Mouse (Mus musculus) CH12.LX (cell line): ENCODE data around the gene Cdk14. TPM values are rescaled to one million over a fixed set of nuclear protein-coding genes. Genes with fewer than 3 reads are reported as not detected.

Experiments
- DNase-seq: peaks from one replicate; pipeline ENCODE4 v3.0.0-alpha.2; 2013; ENCODE audit errors: extremely low read depth
- H3K27ac ChIP-seq: 2 replicates; pipeline ENCODE4 v1.5.1; 2012; ENCODE audit warnings: low read depth, mild to moderate bottlenecking, control low read depth, moderate library complexity; ENCODE audit not compliant: insufficient read depth
- H3K27me3 ChIP-seq: replicated peaks from 2 replicates; pipeline ENCODE3; 2012; ENCODE audit warnings: inconsistent platforms
- H3K36me3 ChIP-seq, 2 experiments: replicated peaks in 1 of 2; 2 replicates each; pipeline versions ENCODE3 to v1.6.1; 2012; ENCODE audit warnings: inconsistent platforms in 1 of 2, low read length in 1 of 2, mild to moderate bottlenecking in 1 of 2, mixed read lengths in 1 of 2, moderate library complexity in 1 of 2; ENCODE audit not compliant: control insufficient read depth in 1 of 2, insufficient read depth in 1 of 2
- H3K4me1 ChIP-seq, 2 experiments: 2 replicates each; pipeline ENCODE4 v1.6.1; 2012; ENCODE audit warnings: inconsistent platforms in 1 of 2, moderate library complexity in 1 of 2; ENCODE audit not compliant: insufficient read depth in 2 of 2, control insufficient read depth in 1 of 2
- H3K4me2 ChIP-seq: 2 replicates; pipeline ENCODE4 v1.6.1; 2012; ENCODE audit warnings: low read depth, mild to moderate bottlenecking, control low read depth; ENCODE audit not compliant: poor library complexity, insufficient read depth, severe bottlenecking
- H3K4me3 ChIP-seq, 3 experiments: fragments of 150-350 bp in 1 of 3; sonication (generic) in 1 of 3; replicated peaks in 1 of 3; 2 replicates each; pipeline versions ENCODE3 to v1.5.1; 2011 to 2012; ENCODE audit warnings: low read depth in 2 of 3, low read length in 2 of 3, mild to moderate bottlenecking in 2 of 3, moderate library complexity in 2 of 3, control low read depth in 1 of 3, improper control_type of control experiment in 1 of 3, inconsistent platforms in 1 of 3, mixed read lengths in 1 of 3; ENCODE audit not compliant: poor library complexity in 1 of 3
- H3K79me2 ChIP-seq: replicated peaks from 2 replicates; pipeline ENCODE4 v1.6.1; 2012; ENCODE audit warnings: mild to moderate bottlenecking, moderate library complexity; ENCODE audit not compliant: control insufficient read depth, poor library complexity, insufficient read depth, severe bottlenecking; ENCODE audit errors: extremely low read depth
- H3K9ac ChIP-seq: 2 replicates; pipeline ENCODE4 v1.6.1; 2012; ENCODE audit warnings: low read depth, mild to moderate bottlenecking, control low read depth, moderate library complexity; ENCODE audit not compliant: insufficient read depth
- H3K9me3 ChIP-seq: replicated peaks from 2 replicates; pipeline ENCODE3; 2012; ENCODE audit warnings: low read length, inconsistent platforms, mixed read lengths
- BHLHE40 ChIP-seq: IDR thresholded peaks from 2 replicates; pipeline ENCODE4 v1.6.1; 2011; ENCODE audit warnings: mild to moderate bottlenecking, low read depth, low read length, improper control_type of control experiment
- CHD1 ChIP-seq: IDR thresholded peaks from 2 replicates; pipeline ENCODE4 v1.6.1; 2012; ENCODE audit warnings: low read depth, low read length, improper control_type of control experiment, inconsistent platforms
- CHD2 ChIP-seq: IDR thresholded peaks from 2 replicates; pipeline ENCODE4 v1.6.1; 2011; ENCODE audit warnings: low read length, improper control_type of control experiment
- CTCF ChIP-seq, 2 experiments: IDR thresholded peaks in 1 of 2; conservative IDR thresholded peaks in 1 of 2; 2 replicates each; pipeline ENCODE4 v1.5.1; 2011 to 2012; ENCODE audit warnings: low read depth in 2 of 2, low read length in 2 of 2, improper control_type of control experiment in 1 of 2, inconsistent platforms in 1 of 2, mild to moderate bottlenecking in 1 of 2, moderate library complexity in 1 of 2
- E2F4 ChIP-seq: IDR thresholded peaks from 2 replicates; pipeline ENCODE4 v1.6.1; 2011; ENCODE audit warnings: low read depth, low read length, improper control_type of control experiment; ENCODE audit not compliant: insufficient replicate concordance
- ELF1 ChIP-seq: IDR thresholded peaks from 2 replicates; pipeline ENCODE4 v1.6.1; 2014; ENCODE audit warnings: low read depth, mild to moderate bottlenecking, inconsistent platforms, low read length, improper control_type of control experiment
- JUN ChIP-seq: IDR thresholded peaks from 2 replicates; pipeline ENCODE4 v1.6.1; 2011; ENCODE audit warnings: low read depth, mild to moderate bottlenecking, low read length, improper control_type of control experiment, moderate library complexity; ENCODE audit not compliant: insufficient read depth
- JUND ChIP-seq: conservative IDR thresholded peaks from 2 replicates; pipeline ENCODE4 v1.6.1; 2011; ENCODE audit warnings: low read depth, low read length, improper control_type of control experiment
- KAT2A ChIP-seq: IDR thresholded peaks from 2 replicates; pipeline ENCODE4 v1.6.1; 2012; ENCODE audit warnings: low read length, improper control_type of control experiment, inconsistent platforms; ENCODE audit not compliant: insufficient replicate concordance
- MAFK ChIP-seq: IDR thresholded peaks from 2 replicates; pipeline ENCODE4 v1.6.1; 2011; ENCODE audit warnings: low read length, improper control_type of control experiment; ENCODE audit not compliant: insufficient replicate concordance
- MAX ChIP-seq: IDR thresholded peaks from 2 replicates; pipeline ENCODE4 v1.6.1; 2011; ENCODE audit warnings: low read length, improper control_type of control experiment
- MAZ ChIP-seq: IDR thresholded peaks from 2 replicates; pipeline ENCODE4 v1.6.1; 2012; ENCODE audit warnings: low read depth, mild to moderate bottlenecking, inconsistent platforms, low read length, improper control_type of control experiment, moderate library complexity
- MXI1 ChIP-seq: IDR thresholded peaks from 2 replicates; pipeline ENCODE4 v1.6.1; 2011; ENCODE audit warnings: mild to moderate bottlenecking, low read depth, low read length, improper control_type of control experiment
- MYC ChIP-seq: IDR thresholded peaks from 2 replicates; pipeline ENCODE4 v1.6.1; 2011; ENCODE audit warnings: low read depth, mild to moderate bottlenecking, improper control_type of control experiment, low read length
- POLR2A ChIP-seq: IDR thresholded peaks from 2 replicates; pipeline ENCODE4 v1.6.1; 2011; ENCODE audit warnings: low read depth, mild to moderate bottlenecking, improper control_type of control experiment, low read length
- POLR2AphosphoS2 ChIP-seq: IDR thresholded peaks from 2 replicates; pipeline ENCODE4 v1.6.1; 2011; ENCODE audit warnings: low read depth, low read length, improper control_type of control experiment
- RAD21 ChIP-seq: IDR thresholded peaks from 2 replicates; pipeline ENCODE4 v1.6.1; 2011; ENCODE audit warnings: low read depth, mild to moderate bottlenecking, low read length, improper control_type of control experiment, moderate library complexity
- RCOR1 ChIP-seq: conservative IDR thresholded peaks from 2 replicates; pipeline ENCODE4 v1.6.1; 2012; ENCODE audit warnings: low read depth, mild to moderate bottlenecking, inconsistent platforms, low read length, improper control_type of control experiment
- SIN3A ChIP-seq: IDR thresholded peaks from 2 replicates; pipeline ENCODE4 v1.6.1; 2012; ENCODE audit warnings: low read length, improper control_type of control experiment, inconsistent platforms
- SMC3 ChIP-seq: IDR thresholded peaks from 2 replicates; pipeline ENCODE4 v1.6.1; 2011; ENCODE audit warnings: low read depth, low read length, improper control_type of control experiment
- TCF12 ChIP-seq: IDR thresholded peaks from 2 replicates; pipeline ENCODE4 v1.6.1; 2014; ENCODE audit warnings: low read depth, mild to moderate bottlenecking, inconsistent platforms, low read length, improper control_type of control experiment
- UBTF ChIP-seq: IDR thresholded peaks from 2 replicates; pipeline ENCODE4 v1.6.1; 2012; ENCODE audit warnings: low read depth, mild to moderate bottlenecking, inconsistent platforms, low read length, improper control_type of control experiment, moderate library complexity
- USF1 ChIP-seq: IDR thresholded peaks from 2 replicates; pipeline ENCODE4 v1.6.1; 2014; ENCODE audit warnings: low read depth, mild to moderate bottlenecking, inconsistent platforms, low read length, improper control_type of control experiment
- USF2 ChIP-seq: conservative IDR thresholded peaks from 2 replicates; pipeline ENCODE4 v1.6.1; 2011; ENCODE audit warnings: low read depth, low read length, improper control_type of control experiment
- ZC3H11A ChIP-seq: IDR thresholded peaks from 2 replicates; pipeline ENCODE4 v1.6.1; 2012; ENCODE audit warnings: low read depth, mild to moderate bottlenecking, inconsistent platforms, low read length, improper control_type of control experiment
- ZMIZ1 ChIP-seq: IDR thresholded peaks from 2 replicates; pipeline ENCODE4 v1.6.1; 2012; ENCODE audit warnings: low read depth, mild to moderate bottlenecking, inconsistent platforms, low read length, improper control_type of control experiment
- ZNF384 ChIP-seq: IDR thresholded peaks from 2 replicates; pipeline ENCODE4 v1.6.1; 2012; ENCODE audit warnings: low read depth, low read length, improper control_type of control experiment, inconsistent platforms
- dilution Hi-C: fragments of 300-500 bp; cut with MboI; formaldehyde crosslinking; loops from 2 replicates; pipeline ENCODE4 v1.14.3; 2020; ENCODE audit warnings: low sequenced_read_pairs; ENCODE audit not compliant: extremely low pct_unique_long_range_greater_than_20kb, extremely low pct_ligation_motif_present
- in situ Hi-C: fragments of 300-500 bp; cut with MboI; formaldehyde crosslinking; loops from 3 replicates; pipeline ENCODE4 v1.14.3; 2019; ENCODE audit warnings: low sequenced_read_pairs, low pct_ligation_motif_present, low pct_unique_long_range_greater_than_20kb, mixed read lengths
- polyA plus RNA-seq: library from polyadenylated mRNA; unstranded; fragments of >175 nt; gene quantifications from 2 replicates; pipeline ENCODE4 v1.2.1, GENCODE M21; 2012; ENCODE audit warnings: low read depth; ENCODE audit not compliant: insufficient read length
- total RNA-seq, 2 experiments: library from RNA; depleted of rRNA; stranded (reverse); fragments of 300-350 nt in 1 of 2; fragments of >200 nt in 1 of 2; gene quantifications; 2 replicates each; pipeline ENCODE4 v1.2.3; 2012 to 2014

Cdk14 gene
- total and polyA plus RNA-seq, 3 experiments: 3.7 to 12.0 (median 8.9) TPM

GRCm38 (mm10) chr5:5092736-5093135, 327.4 kb downstream of the Cdk14 start:
- peaks cover 0 to 7% of the 10 kb centered on the region in 2 experiments; a peak in 2 of 4 replicates for H3K4me1 ChIP-seq
- no peaks in the 10 kb centered on the region for H3K27me3 ChIP-seq
- in situ Hi-C loops (no loop called here), dilution Hi-C loops (no loop called here)
- TF ChIP-seq E2F4 (no peak), BHLHE40 (no peak), CHD1 (no peak), ZMIZ1 (no peak), ZNF384 (no peak), USF2 (no peak), SIN3A (no peak), ELF1 (no peak), UBTF (no peak), JUND (no peak), MAZ (no peak), SMC3 (no peak), ZC3H11A (no peak), TCF12 (no peak), MYC (no peak), RCOR1 (no peak), KAT2A (no peak)
- H3K36me3 ChIP-seq: no peaks in the 10 kb centered on the region
- no peak overlapping the region for H3K9ac ChIP-seq
- H3K27ac ChIP-seq: no peak overlapping the region
- DNase-seq: no peak
- no peaks in the 10 kb centered on the region for H3K79me2 ChIP-seq
- no peak overlapping the region for H3K4me3 ChIP-seq
- H3K9me3 ChIP-seq: no peaks in the 10 kb centered on the region
- no peak overlapping the region for H3K4me2 ChIP-seq

- Histone ChIP-seq H3K9ac (no peak overlapping the region), H3K36me3 (no peaks in the 10 kb centered on the region), H3K4me3 (no peak overlapping the region), H3K9me3 (no peaks in the 10 kb centered on the region), H3K4me1 (no peaks in the 10 kb centered on the region), H3K79me2 (no peaks in the 10 kb centered on the region), H3K27me3 (no peaks in the 10 kb centered on the region), H3K4me2 (no peak overlapping the region), H3K27ac (no peak overlapping the region)
- dilution Hi-C loops (no loop called here), in situ Hi-C loops (no loop called here)
- DNase-seq: no peak
- no peak for TF ChIP-seq MXI1
- no peak for TF ChIP-seq RAD21
- no peak for TF ChIP-seq POLR2AphosphoS2
- TF ChIP-seq JUN: no peak
- TF ChIP-seq POLR2A: no peak
- no peak for TF ChIP-seq SIN3A
- no peak for TF ChIP-seq USF1
- no peak for TF ChIP-seq MAX
- TF ChIP-seq TCF12: no peak
- TF ChIP-seq MAFK: no peak
- no peak for TF ChIP-seq CHD2
- no peak for TF ChIP-seq ZMIZ1
- TF ChIP-seq BHLHE40: no peak
- no peak for TF ChIP-seq ZNF384
- no peak for TF ChIP-seq UBTF
- TF ChIP-seq RCOR1: no peak
- no peak for TF ChIP-seq USF2
- no peak for TF ChIP-seq SMC3
- TF ChIP-seq CTCF (conservative IDR thresholded peaks at IDR 0.05 in 1 of 2, IDR thresholded peaks at IDR 0.05 in 1 of 2; ENCODE audit: low read depth in 2 of 2, low read length in 2 of 2): no peak
Measured at GRCm38 (mm10) chr5:5071526-5071925, 348.6 kb downstream of the Cdk14 start.
